Mouse (Mus musculus) embryo, embryonic 10 days (tissue): ENCODE results near the gene Vmp1.
A peak's percentile ranks its signal among the peaks of the same experiment; 100 is the strongest.

Experiments used
- DNase-seq: peaks from one replicate; pipeline ENCODE4 v3.0.0-alpha.2; 2015; ENCODE audit warnings: low spot score

Gene Vmp1

DNA sequence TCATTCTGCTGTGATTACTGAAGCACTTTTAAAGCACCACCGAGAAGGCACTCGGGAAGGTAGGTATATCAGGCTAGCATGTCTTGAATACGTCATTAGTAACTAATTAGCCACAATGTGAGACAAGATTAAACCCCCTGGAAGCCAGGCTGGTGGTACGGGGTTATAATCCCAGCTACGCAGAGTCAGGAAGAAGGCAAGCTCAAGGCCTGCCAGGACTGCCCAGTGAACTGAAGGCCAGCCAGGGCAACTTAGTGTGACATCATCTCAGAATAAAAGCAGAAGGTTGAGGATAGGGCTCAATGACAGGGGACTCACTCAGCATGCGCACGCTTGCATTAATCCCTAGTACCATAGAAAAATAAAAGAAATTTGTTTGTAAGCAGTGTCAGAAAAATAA lies 53.7 kb downstream of the Vmp1 start:
- no peak for DNase-seq

GRCm38 (mm10) chr11:86629445-86629844 lies 54.2 kb downstream of the Vmp1 start:
- DNase-seq = no peak

- DNase-seq = no peak
Measured at GRCm38 (mm10) chr11:86628448-86628847, 55.2 kb downstream of the Vmp1 start.

DNA sequence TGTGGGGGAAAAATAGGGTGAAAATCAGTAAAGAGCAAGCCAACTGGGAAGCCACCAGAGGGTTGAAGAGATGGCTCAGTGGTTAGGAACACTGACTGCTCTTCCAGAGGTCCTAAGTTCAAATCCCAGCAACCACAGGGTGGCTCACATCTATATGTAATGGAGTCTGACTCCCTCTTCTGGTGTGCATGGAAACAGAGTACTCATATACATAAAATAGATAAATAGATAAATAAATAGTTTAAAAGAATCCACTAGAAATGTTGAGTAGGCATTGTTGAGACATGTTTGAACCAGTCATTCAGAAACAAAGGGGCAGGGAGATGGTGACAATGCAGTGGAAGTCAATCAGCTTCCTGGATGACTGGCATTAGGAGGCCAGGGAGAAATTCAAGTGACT lies 56.0 kb downstream of the Vmp1 start:
- DNase-seq = no peak

- DNase-seq = no peak
Measured at GRCm38 (mm10) chr11:86626714-86627113, 56.9 kb downstream of the Vmp1 start.

DNA sequence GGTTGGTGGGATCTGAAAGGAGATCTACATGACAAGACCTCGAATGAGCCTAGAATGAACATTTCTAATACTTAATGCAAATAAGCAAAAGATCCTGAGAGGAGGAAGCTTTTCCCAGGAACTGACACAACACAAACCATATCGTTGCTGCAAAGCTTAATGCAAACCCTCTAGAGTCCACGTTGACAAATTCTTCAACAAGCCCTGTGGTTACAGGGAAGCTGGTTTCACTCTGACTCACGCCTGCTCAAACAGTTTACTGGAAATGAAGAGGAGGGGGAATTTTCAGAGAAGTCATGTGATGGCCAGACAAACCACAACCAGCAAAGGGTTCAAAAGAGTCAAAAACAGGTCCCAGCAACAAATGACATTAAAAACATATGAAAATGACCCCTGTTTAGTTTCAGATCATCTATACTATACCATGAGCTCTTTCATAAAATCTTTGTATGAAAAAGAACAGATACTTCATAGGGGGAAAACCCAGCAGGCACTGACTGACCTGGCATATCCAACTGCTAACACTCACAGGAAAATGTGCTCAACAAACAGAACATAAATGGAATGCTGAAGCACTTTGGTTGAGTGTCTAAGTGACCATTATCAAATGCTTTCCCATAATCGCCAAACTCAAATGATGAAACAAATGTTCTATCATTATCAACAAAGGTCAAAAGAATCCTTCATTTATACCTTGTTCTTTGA lies 59.2 kb downstream of the Vmp1 start:
- DNase-seq = no peak

GRCm38 (mm10) chr11:86623402-86624010 lies 60.1 kb downstream of the Vmp1 start:
- DNase-seq = no peak

- DNase-seq = no peak
Measured at GRCm38 (mm10) chr11:86622191-86622912, 61.3 kb downstream of the Vmp1 start.

- no peak for DNase-seq
Measured at GRCm38 (mm10) chr11:86621139-86621538, 62.5 kb downstream of the Vmp1 start.

DNA sequence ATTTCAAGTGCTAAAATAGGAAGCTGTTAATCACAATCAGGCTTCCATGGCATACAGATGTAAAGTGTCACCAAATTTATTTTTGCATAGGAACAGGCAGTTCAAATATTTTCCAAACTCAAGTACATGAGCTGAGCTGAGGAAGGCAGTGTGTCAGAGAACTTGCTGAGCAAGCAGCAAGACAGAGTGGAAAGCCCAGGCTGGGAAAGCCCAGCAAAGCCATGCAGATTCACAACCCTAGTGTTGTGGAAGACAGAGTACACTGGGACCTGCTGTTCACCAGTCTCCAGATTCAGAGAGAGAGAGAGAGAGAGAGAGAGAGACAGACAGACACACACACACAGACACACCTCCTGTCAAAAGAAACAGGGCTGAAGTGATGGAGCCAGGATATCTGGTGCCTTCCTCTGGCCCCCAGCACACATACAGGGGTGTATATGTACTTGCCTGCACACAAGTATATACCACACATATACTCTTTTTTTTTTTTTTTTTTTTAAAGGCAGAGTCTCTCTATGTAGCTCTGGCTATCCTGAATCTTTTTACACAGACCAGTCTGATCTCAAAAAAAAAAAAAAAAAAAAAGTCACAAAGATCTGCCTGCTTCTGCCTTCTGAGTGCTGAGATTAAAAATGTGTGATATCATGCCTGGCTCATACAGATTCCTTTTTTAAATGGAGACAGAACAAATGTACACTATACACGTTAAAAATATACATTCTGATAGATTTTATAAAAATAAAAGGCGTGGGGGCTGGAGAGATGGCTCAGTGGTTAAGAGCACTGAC lies 64.9 kb downstream of the Vmp1 start:
- DNase-seq = no peak

DNA sequence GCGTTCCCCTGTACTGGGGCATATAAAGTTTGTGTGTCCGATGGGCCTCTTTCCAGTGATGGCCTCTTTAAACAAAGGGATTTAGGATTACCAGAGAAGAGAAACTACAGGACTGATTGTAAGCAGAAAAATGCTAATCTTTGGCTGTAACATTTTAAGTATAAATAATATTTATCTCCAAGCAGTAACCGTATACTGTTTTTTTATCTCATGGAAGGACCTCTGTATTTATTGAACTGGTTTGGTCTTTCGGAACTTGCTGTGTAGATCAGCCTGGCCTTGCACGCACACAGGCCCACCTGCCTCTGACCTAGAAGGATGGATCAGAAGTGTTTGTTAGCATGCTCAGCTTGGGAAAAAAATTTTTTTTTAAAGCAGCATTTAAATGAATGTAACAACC lies 69.0 kb downstream of the Vmp1 start:
- no peak for DNase-seq

DNA sequence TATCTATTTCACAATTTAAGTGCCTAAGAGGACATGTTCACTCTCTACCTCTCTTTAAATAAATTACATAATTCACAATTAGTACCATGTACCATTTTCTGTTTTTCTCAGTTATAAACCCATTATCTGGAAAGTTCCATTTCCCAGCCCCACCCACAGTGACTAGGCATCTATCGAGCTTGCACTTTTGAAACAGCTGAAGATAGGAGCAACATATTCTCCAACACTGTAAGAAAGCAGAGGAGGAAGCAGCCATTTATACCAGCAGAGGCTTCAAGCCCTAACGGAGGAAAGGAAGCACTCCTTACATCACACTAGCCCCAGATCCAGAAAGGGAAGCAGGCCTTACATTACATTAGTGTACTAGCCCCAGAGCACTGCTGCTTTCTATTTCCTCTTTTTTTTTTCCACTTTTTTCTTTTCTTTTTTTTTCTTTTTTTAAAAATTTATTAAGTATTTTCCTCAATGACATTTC lies 69.5 kb downstream of the Vmp1 start:
- no peak for DNase-seq

- no peak for DNase-seq
Measured at GRCm38 (mm10) chr11:86611991-86612390, 71.6 kb downstream of the Vmp1 start.

DNA sequence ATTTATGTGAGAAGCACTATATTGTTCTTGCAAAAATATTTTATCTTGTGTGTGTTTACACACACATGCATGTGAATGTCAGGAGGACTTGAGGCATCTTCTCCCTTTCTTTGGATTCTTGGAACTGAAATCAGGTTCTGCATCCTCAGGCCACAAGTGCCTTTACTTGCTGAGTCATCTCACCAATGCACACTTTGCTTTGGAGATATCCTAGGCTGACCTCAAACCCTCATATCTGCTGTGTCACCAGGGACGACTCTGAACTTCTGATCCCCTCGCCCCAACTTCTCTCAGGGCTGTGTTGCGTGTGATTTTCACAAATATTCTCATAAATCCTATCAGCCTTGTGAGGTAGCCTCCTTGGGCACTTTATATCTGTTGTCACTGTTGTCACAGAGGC lies 73.4 kb downstream of the Vmp1 start:
- peak; percentile 11 for DNase-seq

- no peak for DNase-seq
Measured at GRCm38 (mm10) chr11:86607808-86608350, 75.8 kb downstream of the Vmp1 start.

GRCm38 (mm10) chr11:86606621-86607339 lies 76.9 kb downstream of the Vmp1 start:
- no peak for DNase-seq

- DNase-seq = no peak
Measured at GRCm38 (mm10) chr11:86604732-86605520, 78.7 kb downstream of the Vmp1 start.

- DNase-seq = no peak
Measured at GRCm38 (mm10) chr11:86604289-86604688, 79.3 kb downstream of the Vmp1 start.

DNA sequence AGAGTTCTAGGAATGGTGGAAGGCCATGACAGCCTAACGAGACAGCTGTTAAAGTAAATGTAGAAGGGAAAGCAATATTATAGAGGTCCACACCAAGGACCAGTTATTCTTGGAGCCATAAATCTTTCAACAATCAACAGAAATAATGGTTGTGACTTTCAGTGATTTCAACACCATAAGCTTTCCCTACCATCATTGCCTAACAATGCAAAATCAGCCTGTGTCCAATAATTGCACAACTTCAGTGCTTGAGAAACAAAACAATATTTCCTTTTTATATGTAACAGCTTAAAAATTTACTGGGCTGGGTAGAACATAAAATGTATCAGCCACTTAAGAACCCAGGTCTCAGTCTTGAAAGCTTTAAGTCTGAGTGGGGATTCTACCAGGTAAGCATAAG lies 79.9 kb downstream of the Vmp1 start:
- DNase-seq = no peak

GRCm38 (mm10) chr11:86602116-86602515 lies 81.5 kb downstream of the Vmp1 start:
- DNase-seq = no peak

- no peak for DNase-seq
Measured at GRCm38 (mm10) chr11:86600209-86600557, 83.5 kb downstream of the Vmp1 start.
